ENCODE assay signal across 16 mouse cellular contexts in genomic region chr10:80035686-80036085, GRCm38 (mm10). TPM values are rescaled to one million over a fixed set of nuclear protein-coding genes. Genes with fewer than 3 reads are reported as not detected.
DNase-seq lines count a peak whose midpoint lies in the region; ATAC-seq and TF ChIP-seq lines count a peak whose summit lies in the region.
"Had no signal": no experiment of that assay in that cellular context is flagged by ENCODE, and none has a peak within 500 bp of the region (broad histone marks: within the 10 kb centered on the region; RNA-seq: fewer than 3 reads in every experiment).

No protein-coding gene starts in this region.

- H3K36me3 ChIP-seq in heart, embryonic 12.5 days = peaks cover 45% of the 10 kb centered on the region
- H3K36me3 ChIP-seq in kidney, embryonic 16.5 days (ENCODE audit: insufficient read depth, low read length) = peaks cover 40% of the 10 kb centered on the region
- H3K36me3 ChIP-seq in E14TG2a.4 (ENCODE audit: insufficient read depth, low read length) = peaks cover 61% of the 10 kb centered on the region
- H3K36me3 ChIP-seq in limb, embryonic 12.5 days = peaks cover 46% of the 10 kb centered on the region

- H3K27me3 ChIP-seq in heart, embryonic 12.5 days (replicated peaks) = no peaks in the 10 kb centered on the region
- H3K27me3 ChIP-seq in kidney, embryonic 16.5 days (ENCODE audit: insufficient read depth, low read length) = no peaks in the 10 kb centered on the region
- H3K27me3 ChIP-seq in E14TG2a.4 (ENCODE audit: insufficient read depth, low read length) = no peaks in the 10 kb centered on the region
- H3K27me3 ChIP-seq in limb, embryonic 12.5 days = no peaks in the 10 kb centered on the region
- H3K27me3 ChIP-seq: liver, embryonic 15.5 days; midbrain, embryonic 15.5 days had no signal

- no peak overlapping the region for H3K4me3 ChIP-seq in heart, embryonic 12.5 days
- H3K4me3 ChIP-seq in kidney, embryonic 16.5 days (ENCODE audit: low read length) = no peak overlapping the region
- H3K4me3 ChIP-seq in E14TG2a.4 (replicated peaks; ENCODE audit: low read length) = peak overlapping the region; percentile 99
- no peak overlapping the region for H3K4me3 ChIP-seq in limb, embryonic 12.5 days (replicated peaks)
- H3K4me3 ChIP-seq: liver, embryonic 15.5 days; midbrain, embryonic 15.5 days had no signal

- no peak overlapping the region; the same call in 1 of the 2 replicates for H3K9ac ChIP-seq in heart, embryonic 12.5 days
- no peak overlapping the region for H3K9ac ChIP-seq in kidney, embryonic 16.5 days (replicated peaks; ENCODE audit: low read length)
- H3K9ac ChIP-seq in limb, embryonic 12.5 days (replicated peaks) = 0 out of 2 replicates have a peak overlapping the region, but pooled peaks have one; percentile 5
- H3K9ac ChIP-seq: liver, embryonic 15.5 days; midbrain, embryonic 15.5 days had no signal

- ATAC-seq in heart, embryonic 12.5 days (ENCODE audit: insufficient number of reproducible peaks, low FRiP score) = no peak
- ATAC-seq in kidney, embryonic 16.5 days (ENCODE audit: low FRiP score, low TSS enrichment) = no peak
- ATAC-seq in limb, embryonic 12.5 days (ENCODE audit: insufficient number of reproducible peaks, insufficient read depth, low FRiP score, low TSS enrichment, low read depth) = no peak
- ATAC-seq: forebrain, embryonic 16.5 days; midbrain, embryonic 15.5 days had no signal

- H3K4me2 ChIP-seq in heart, embryonic 12.5 days = no peak overlapping the region
- H3K4me2 ChIP-seq in kidney, embryonic 16.5 days (replicated peaks; ENCODE audit: low read depth, low read length) = no peak overlapping the region
- no peak overlapping the region for H3K4me2 ChIP-seq in limb, embryonic 12.5 days
- H3K4me2 ChIP-seq: liver, embryonic 15.5 days; midbrain, embryonic 15.5 days had no signal

- no peak for TF ChIP-seq CTCF in E14TG2a.4 (conservative IDR thresholded peaks at IDR 0.05; ENCODE audit: low read length)

- DNase-seq in heart, adult 8-10 months (ENCODE audit: low spot score) = no peak
- no peak for DNase-seq in kidney, postnatal 4 days
- DNase-seq in retina, embryonic 14.5 days (ENCODE audit: low spot score) = no peak
- DNase-seq in urinary bladder, adult 2 months (ENCODE audit: low spot score) = no peak
- DNase-seq: cerebellum, postnatal 25 days; gastrocnemius, postnatal 36 days; kidney, adult 9 months; layer of hippocampus, postnatal 36 days; right cerebral cortex, postnatal 25 days had no signal

- WGBS in heart, embryonic 12.5 days = 85% methylated on average over 5 of the region's 5 CpGs
- 86% methylated on average over 5 of the region's 5 CpGs for WGBS in kidney, embryonic 16.5 days
- 91% methylated on average over 5 of the region's 5 CpGs for WGBS in limb, embryonic 12.5 days

- no peaks in the 10 kb centered on the region for H3K9me3 ChIP-seq in heart, embryonic 12.5 days (replicated peaks)
- no peaks in the 10 kb centered on the region for H3K9me3 ChIP-seq in kidney, embryonic 16.5 days (ENCODE audit: low read length)
- no peaks in the 10 kb centered on the region for H3K9me3 ChIP-seq in E14TG2a.4 (ENCODE audit: low read length)
- no peaks in the 10 kb centered on the region for H3K9me3 ChIP-seq in limb, embryonic 12.5 days
- H3K9me3 ChIP-seq: liver, embryonic 15.5 days; midbrain, embryonic 15.5 days had no signal

- peaks cover 48% of the 10 kb centered on the region for H3K4me1 ChIP-seq in heart, embryonic 12.5 days (replicated peaks)
- peaks cover 33% of the 10 kb centered on the region for H3K4me1 ChIP-seq in kidney, embryonic 16.5 days (ENCODE audit: insufficient read depth, low read length)
- peaks cover 89% of the 10 kb centered on the region for H3K4me1 ChIP-seq in E14TG2a.4 (replicated peaks; ENCODE audit: low read depth, low read length)
- H3K4me1 ChIP-seq in limb, embryonic 12.5 days (replicated peaks) = peaks cover 13% of the 10 kb centered on the region

- 0 out of 2 replicates have a peak overlapping the region, but pooled peaks have one; percentile 78 for H3K27ac ChIP-seq in heart, embryonic 12.5 days (ENCODE audit: poor library complexity, severe bottlenecking)
- H3K27ac ChIP-seq in kidney, embryonic 16.5 days (ENCODE audit: low read length) = 0 out of 2 replicates have a peak overlapping the region, but pooled peaks have one; percentile 45
- H3K27ac ChIP-seq in limb, embryonic 12.5 days = no peak overlapping the region
- H3K27ac ChIP-seq: liver, embryonic 15.5 days; midbrain, embryonic 15.5 days had no signal

RNA-seq across cellular contexts. Expression of gene Polr2e, which starts 3.9 kb away (rescaled TPM):
- polyA plus RNA-seq in heart, embryonic 12.5 days (2016; fragmentation: Nextera tagmentation; extraction: Ambion mirVana) = 132 and 135 TPM in 2 replicates
- 100 to 1,000 TPM in 2 of 4 experiments, 10 to 100 TPM in 2; 91.7 to 106 (median 100) TPM for total RNA-seq in heart, adult 8-10 months (2022)
- polyA plus RNA-seq in kidney, embryonic 16.5 days (2015; fragmentation: Nextera tagmentation; extraction: Ambion mirVana) = 242 and 248 TPM in 2 replicates
- 241 and 251 TPM in 2 replicates for polyA plus RNA-seq in limb, embryonic 12.5 days (2016; fragmentation: Nextera tagmentation; extraction: Ambion mirVana)
- polyA plus RNA-seq in urinary bladder, adult 2 months (2012; rRNA removed) = 141 and 178 TPM in 2 replicates

RNA-seq across cellular contexts. Expression of gene Gpx4, which starts 11.3 kb away (rescaled TPM):
- 677 and 717 TPM in 2 replicates for polyA plus RNA-seq in heart, embryonic 12.5 days (2016; fragmentation: Nextera tagmentation; extraction: Ambion mirVana)
- total RNA-seq in heart, adult 8-10 months (2022) = 1,000 to 10,000 TPM; 1,048 to 1,125 (median 1,067) TPM
- polyA plus RNA-seq in kidney, embryonic 16.5 days (2015; fragmentation: Nextera tagmentation; extraction: Ambion mirVana) = 617 and 706 TPM in 2 replicates
- polyA plus RNA-seq in limb, embryonic 12.5 days (2016; fragmentation: Nextera tagmentation; extraction: Ambion mirVana) = 463 and 494 TPM in 2 replicates
- polyA plus RNA-seq in urinary bladder, adult 2 months (2012; rRNA removed) = 524 and 620 TPM in 2 replicates

RNA-seq across cellular contexts. Expression of gene Arhgap45, which starts 19.2 kb away (rescaled TPM):
- 7.5 and 8.5 TPM in 2 replicates for polyA plus RNA-seq in heart, embryonic 12.5 days (2016; fragmentation: Nextera tagmentation; extraction: Ambion mirVana)
- total RNA-seq in heart, adult 8-10 months (2022) = 1 to 10 TPM; 2.9 to 5.1 (median 3.4) TPM
- polyA plus RNA-seq in kidney, embryonic 16.5 days (2015; fragmentation: Nextera tagmentation; extraction: Ambion mirVana) = 10.5 and 11.3 TPM in 2 replicates
- 12.5 and 12.6 TPM in 2 replicates for polyA plus RNA-seq in limb, embryonic 12.5 days (2016; fragmentation: Nextera tagmentation; extraction: Ambion mirVana)
- 18.9 and 23.0 TPM in 2 replicates for polyA plus RNA-seq in urinary bladder, adult 2 months (2012; rRNA removed)

RNA-seq across cellular contexts. Expression of gene Abca7, which starts 39.4 kb away (rescaled TPM):
- polyA plus RNA-seq in heart, embryonic 12.5 days (2016; fragmentation: Nextera tagmentation; extraction: Ambion mirVana) = 4.5 and 5.1 TPM in 2 replicates
- total RNA-seq in heart, adult 8-10 months (2022) = 1 to 10 TPM; 7.5 to 8.5 (median 8.0) TPM
- 4.2 and 4.4 TPM in 2 replicates for polyA plus RNA-seq in kidney, embryonic 16.5 days (2015; fragmentation: Nextera tagmentation; extraction: Ambion mirVana)
- polyA plus RNA-seq in limb, embryonic 12.5 days (2016; fragmentation: Nextera tagmentation; extraction: Ambion mirVana) = 2.1 and 2.3 TPM in 2 replicates
- 7.5 and 9.2 TPM in 2 replicates for polyA plus RNA-seq in urinary bladder, adult 2 months (2012; rRNA removed)

RNA-seq across cellular contexts. Expression of gene Cnn2, which starts 47.3 kb away (rescaled TPM):
- 302 and 307 TPM in 2 replicates for polyA plus RNA-seq in heart, embryonic 12.5 days (2016; fragmentation: Nextera tagmentation; extraction: Ambion mirVana)
- total RNA-seq in heart, adult 8-10 months (2022) = 10 to 100 TPM; 27.1 to 35.7 (median 33.3) TPM
- polyA plus RNA-seq in kidney, embryonic 16.5 days (2015; fragmentation: Nextera tagmentation; extraction: Ambion mirVana) = 309 and 332 TPM in 2 replicates
- polyA plus RNA-seq in limb, embryonic 12.5 days (2016; fragmentation: Nextera tagmentation; extraction: Ambion mirVana) = 216 and 240 TPM in 2 replicates
- polyA plus RNA-seq in urinary bladder, adult 2 months (2012; rRNA removed) = 173 and 185 TPM in 2 replicates
